Mouse (Mus musculus) adrenal gland, postnatal 36 days (tissue): ENCODE measurements around the gene Cdh5. TPM values are rescaled to one million over a fixed set of nuclear protein-coding genes. Genes with fewer than 3 reads are reported as not detected.
A peak's percentile ranks its signal among the peaks of the same experiment; 100 is the strongest.

Source experiments
- DNase-seq, 2 experiments: peaks; one replicate each; pipeline ENCODE4 v3.0.0; 2021; ENCODE audit warnings: mixed read lengths in 1 of 2
- total RNA-seq, 2 experiments: library from RNA; stranded (reverse); gene quantifications; 2 replicates each; pipeline ENCODE4 v1.2.3; 2021

The Cdh5 gene
- total RNA-seq, 2 experiments from 2014 or later = 44.1 to 61.4 TPM

GRCm38 (mm10) chr8:104134521-104134920 is 33.1 kb downstream of the Cdh5 start:
- no peak for DNase-seq

- no peak for DNase-seq
Measured at GRCm38 (mm10) chr8:104136277-104136676, 34.9 kb downstream of the Cdh5 start.

DNA sequence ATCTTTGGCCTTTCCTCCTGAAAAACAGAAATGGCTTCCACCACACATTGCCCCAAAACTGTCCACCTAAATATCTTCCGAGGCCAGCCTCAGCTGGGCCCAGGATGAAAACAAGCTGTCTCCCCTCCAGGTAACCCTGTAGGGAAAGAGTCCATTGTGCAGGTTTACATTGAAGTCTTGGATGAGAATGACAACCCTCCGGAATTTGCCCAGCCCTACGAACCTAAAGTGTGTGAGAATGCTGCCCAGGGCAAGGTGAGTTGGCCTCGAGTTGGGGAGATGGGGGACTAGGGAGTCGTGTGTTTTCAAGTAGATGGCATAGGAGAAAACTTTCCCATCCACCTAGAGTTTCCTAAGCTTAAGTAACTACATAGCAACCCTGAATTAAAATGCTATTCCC is 36.2 kb downstream of the Cdh5 start:
- DNase-seq = no peak

DNA sequence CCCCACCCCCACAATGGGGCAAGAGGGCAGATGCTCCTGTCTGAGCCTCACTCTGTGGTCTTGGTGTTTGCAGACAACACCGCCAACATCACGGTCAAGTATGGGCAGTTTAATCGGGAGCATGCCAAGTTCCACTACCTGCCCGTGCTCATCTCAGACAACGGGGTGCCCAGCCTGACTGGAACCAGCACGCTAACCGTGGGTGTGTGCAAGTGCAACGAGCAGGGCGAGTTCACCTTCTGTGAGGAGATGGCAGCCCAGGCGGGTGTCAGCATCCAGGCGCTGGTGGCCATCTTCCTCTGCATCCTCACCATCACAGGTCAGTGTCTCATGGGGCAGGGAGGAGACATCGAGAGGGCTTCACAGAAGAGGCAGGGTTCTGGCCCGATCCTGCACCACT is 39.2 kb downstream of the Cdh5 start:
- no peak for DNase-seq

GRCm38 (mm10) chr8:104142415-104142814 is 41.0 kb downstream of the Cdh5 start:
- DNase-seq = no peak

DNA sequence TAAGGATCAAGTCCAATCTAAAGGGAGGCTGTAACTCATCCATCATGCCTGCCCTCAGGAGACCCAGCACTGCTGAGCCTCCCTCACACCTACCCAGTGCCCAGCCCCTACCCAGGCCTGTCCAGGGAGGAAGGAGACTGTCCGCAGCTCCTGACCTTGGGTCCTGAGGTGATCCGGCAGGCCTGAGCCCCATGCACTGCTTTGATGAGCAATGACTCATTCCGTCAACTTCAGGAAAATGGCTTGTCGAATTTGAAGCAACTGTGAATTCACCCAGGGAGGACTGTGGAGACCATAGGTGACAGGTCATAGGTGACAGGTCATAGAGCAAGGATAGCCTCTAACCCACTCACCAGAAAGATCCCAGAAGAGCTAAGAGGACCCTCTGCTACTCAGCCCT is 42.0 kb downstream of the Cdh5 start:
- peak; percentile 22 to 25 for DNase-seq

- DNase-seq = peak in 1 of 2 experiments; percentile 22
Measured at GRCm38 (mm10) chr8:104144434-104145216, 43.2 kb downstream of the Cdh5 start.

GRCm38 (mm10) chr8:104145981-104146689 is 44.7 kb downstream of the Cdh5 start:
- peak; percentile 90 to 92 for DNase-seq

GRCm38 (mm10) chr8:104146717-104147494 is 45.5 kb downstream of the Cdh5 start:
- no peak for DNase-seq

- DNase-seq = no peak
Measured at GRCm38 (mm10) chr8:104147947-104148346, 46.5 kb downstream of the Cdh5 start.

GRCm38 (mm10) chr8:104160731-104161130 is 59.3 kb downstream of the Cdh5 start:
- peak in 1 of 2 experiments; percentile 20 for DNase-seq

DNA sequence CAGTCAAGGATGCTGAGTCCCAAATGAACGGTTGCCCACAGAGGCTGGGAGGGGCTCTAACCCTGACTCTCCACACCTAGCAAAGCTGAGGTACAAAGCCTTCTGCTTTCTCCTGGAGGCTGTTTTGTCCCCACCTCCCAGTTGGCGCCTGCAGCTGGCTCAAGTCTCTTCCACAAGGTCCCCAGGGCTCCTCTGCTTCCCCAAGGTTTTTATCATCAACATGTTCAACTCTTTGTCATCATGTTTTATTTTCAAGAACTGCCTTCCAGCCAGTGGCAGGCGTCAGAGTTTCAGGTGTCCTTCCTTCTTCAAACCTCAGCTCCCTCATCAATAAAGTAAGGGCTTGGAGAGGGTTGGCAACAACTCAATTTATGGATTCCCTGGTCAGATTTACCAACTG is 68.0 kb downstream of the Cdh5 start:
- no peak for DNase-seq

- DNase-seq = peak; percentile 64 to 73
Measured at GRCm38 (mm10) chr8:104170118-104171049, 69.0 kb downstream of the Cdh5 start, which contains the start of gene Bean1. TSS of gene Bean1 (plus strand) at chr8:104170442.

DNA sequence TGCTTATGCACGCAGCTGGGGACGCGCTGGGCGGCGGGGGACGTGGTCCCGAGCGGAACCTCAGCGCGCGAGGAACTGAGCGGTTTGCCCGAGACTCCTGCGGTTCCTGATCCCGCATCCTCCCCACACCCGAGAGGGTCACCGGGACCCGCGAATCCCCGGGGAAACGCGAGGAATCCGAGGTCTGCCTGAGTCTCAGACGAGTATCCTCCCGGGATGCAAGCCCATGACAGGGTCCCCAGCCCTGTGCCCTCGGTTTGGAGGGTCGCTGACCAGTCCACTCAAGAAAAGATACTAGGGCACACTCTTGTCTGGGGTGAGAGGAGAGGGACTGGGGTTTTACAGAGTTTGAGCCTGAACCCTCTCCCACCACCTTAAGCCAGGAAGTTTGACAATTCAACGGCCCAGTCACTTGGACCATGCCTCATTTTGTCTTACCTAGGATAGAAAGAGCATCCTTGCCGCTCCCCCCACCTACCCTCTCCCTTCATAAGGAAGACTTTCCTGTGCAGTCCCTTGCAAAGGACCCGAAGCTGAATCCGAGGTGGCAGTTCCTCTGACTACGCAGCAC is 69.7 kb downstream of the Cdh5 start:
- DNase-seq = peak in 1 of 2 experiments; percentile 11

DNA sequence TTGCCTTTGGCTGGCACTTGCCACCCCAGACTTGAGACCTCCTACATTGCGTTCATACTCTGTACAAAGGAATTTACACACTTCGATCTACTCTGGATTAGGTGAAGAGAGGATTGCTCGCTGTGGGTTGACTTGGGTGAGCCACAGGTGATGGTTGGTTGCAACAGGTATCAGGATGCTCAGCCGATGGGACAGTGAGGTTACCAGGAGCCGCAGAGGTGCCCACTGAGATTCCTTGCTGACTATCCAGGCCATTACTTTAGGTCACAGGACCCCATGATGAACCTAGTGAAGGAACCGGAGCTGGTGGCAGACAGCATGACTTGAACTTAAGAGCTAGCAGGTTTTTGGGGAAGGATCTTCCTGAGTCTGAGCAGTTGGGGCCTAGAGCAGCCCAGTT is 71.0 kb downstream of the Cdh5 start:
- no peak for DNase-seq

DNA sequence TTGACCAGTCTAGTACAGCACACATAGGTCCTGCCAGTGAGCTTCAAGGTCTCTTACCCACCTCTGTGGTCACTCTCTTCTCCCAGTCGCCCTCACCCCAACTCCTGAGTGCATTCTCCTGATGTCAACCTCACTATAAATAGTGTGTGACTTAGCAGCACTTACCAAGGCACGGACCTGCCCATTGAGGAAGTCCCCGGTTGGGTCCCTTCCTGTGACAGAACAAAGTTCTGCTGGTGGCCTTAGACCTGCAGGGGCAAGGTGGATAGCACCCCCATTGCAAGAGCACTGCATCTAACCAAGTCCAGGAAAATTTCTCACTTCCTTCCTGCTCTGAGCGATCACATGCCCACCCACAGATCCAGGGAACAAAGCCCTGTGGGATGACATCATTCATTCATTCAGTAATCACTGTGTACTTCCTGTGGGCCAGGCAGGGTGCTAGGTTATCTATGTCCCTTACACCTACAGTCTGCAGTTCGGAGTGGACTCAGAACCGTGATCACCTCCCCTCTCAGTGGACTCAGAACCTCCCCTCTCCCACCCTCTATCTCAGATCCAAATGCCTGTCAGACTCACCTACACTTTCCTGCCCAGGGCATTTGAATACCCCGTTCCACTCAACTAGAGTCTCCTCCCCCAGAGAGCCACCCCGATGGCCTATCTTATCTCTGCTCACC is 74.6 kb downstream of the Cdh5 start:
- peak in 1 of 2 experiments; percentile 20 for DNase-seq

- peak in 1 of 2 experiments; percentile 24 for DNase-seq
Measured at GRCm38 (mm10) chr8:104177054-104177453, 75.6 kb downstream of the Cdh5 start.

- no peak for DNase-seq
Measured at GRCm38 (mm10) chr8:104184905-104185304, 83.5 kb downstream of the Cdh5 start.

- DNase-seq = peak in 1 of 2 experiments; percentile 32
Measured at GRCm38 (mm10) chr8:104186827-104187226, 85.4 kb downstream of the Cdh5 start.

DNA sequence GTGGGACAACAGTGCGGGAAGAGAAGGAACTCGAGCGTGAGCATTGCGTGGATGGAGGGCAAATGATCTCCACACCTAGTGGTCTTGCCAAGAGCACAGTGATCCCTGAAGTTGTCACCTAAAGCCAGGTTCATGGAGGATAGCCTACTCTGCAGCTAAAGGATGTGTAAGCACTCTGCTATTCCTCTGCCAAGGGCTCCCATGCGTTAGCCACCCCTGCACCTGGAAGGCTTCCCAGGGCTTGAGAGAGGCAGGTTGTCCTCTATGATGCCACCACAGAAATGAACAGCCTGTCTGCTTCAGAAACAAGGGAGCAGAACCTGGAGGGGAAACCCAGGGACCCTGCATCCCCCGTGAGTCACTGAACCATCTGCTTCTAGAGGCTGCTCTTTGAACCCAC is 86.2 kb downstream of the Cdh5 start:
- DNase-seq = no peak
